Mouse (Mus musculus) embryo, embryonic 11 days (tissue): ENCODE data around the gene Uggt1.

Source experiments
- DNase-seq: peaks from one replicate; pipeline ENCODE4 v3.0.0-alpha.2; 2015

The Uggt1 gene

DNA sequence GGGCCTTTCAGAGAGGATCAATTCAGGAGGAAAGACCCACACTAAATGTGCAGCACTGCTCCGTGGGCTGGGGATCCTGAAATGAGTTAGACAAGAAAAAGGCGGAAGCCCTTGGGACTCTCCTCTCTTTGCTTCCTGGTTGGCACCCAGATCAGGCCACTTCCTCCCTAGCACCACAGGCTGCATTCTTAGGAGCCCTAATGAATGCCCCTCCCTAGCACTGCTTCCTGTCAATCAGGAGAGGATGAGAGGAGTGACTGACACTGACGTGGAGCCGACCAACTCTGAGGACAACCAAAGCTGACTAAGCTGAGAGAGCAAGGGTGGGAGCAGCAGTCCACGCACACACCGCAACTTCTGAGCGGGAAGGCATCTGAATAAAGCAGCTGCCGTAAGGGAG is 81.8 kb downstream of the Uggt1 start:
- no peak for DNase-seq

DNA sequence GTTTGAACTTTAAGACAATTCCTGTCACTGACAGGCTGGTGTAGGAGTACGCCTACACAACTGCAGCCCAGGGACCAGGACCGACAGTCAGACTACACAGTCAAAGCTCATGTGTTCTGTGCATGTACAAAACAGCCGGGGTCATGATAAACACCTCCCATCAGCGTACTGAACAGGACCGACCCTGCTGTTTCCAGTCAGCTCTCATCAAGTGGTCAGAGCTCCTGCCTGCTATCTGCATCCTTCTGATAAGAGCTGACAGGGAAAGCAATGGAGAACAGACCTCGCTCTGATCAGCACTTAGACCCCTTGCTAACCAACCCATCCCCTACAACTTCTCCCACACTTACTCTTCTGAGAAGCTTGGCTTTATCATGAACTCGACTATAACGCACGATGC is 83.3 kb downstream of the Uggt1 start:
- no peak for DNase-seq

DNA sequence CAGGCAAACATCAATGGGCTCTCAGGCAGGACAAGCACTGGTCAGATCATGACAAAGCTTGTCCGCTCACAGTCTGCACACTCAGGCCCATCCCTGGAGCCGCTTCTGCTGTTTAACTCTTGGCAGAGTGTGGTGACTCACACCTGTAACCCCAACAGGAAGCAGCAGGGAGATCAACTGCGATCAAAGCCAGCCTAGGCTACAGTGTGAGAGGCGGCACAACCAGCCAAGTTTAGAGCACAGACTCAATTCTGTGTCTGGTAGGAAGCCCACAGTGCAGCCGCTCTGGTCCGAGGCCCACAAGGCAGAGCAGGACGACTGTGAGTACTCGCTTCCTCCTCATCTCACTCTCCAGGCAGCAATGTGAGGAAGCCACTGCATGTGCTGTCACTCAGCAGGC is 84.3 kb downstream of the Uggt1 start:
- DNase-seq, result no peak

DNA sequence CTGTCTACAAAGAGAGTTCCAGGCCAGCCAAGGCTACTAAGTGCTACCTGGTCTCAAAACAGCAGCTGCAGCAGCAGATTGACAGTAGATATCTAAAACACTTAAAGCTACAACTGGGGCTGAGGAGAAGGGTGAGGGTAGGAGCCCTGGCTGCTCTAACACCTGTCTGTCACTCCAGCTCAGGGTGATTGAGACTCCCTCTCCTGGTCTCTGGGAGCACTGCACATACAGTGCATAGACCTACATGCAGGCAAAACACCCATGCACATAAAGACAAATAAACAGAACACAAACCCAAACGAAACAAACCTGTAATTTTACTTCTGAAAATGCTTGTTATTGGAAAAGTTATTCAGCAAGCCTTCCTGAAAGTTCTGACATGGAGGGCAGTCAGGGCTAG is 95.1 kb downstream of the Uggt1 start:
- DNase-seq, result peak; percentile 33

DNA sequence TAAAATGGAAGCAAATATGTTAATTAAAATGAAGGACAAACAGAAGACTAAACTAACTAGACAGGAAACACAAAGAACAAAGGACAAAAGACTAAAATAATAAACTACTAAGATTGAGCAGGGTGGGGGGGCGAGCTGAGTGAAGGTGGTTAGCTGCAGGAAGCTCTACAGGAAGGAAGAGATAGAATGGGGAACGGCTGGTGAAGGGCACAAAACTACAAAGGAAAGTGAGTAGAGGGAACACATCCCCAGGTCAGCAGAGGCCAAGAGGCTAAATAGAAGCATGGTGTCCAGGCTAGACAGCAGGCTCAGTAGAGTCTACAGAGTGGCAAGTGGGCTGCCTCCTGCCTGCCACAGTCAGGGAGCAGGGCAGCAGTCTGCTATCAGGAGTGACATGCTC is 95.7 kb downstream of the Uggt1 start:
- DNase-seq, result no peak

DNA sequence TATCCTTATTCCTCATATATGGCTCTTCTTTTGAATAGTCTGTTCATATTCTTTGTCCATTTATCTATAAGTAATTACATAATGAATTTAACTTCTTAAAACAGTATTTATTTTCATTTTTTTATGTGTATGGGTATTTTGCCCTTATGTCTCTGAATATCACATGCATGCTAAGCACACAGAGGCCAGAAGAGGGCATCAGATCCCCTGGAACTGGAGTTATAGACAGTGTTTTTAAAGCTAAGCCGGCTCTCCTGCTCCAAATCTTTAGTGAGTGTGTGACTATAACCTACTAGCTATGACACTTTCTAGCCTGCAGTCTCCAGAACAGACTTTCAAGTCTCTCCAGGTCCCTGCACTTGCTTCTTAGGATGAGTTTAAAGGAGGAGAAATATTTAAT is 99.5 kb downstream of the Uggt1 start:
- DNase-seq, result peak; percentile 39

DNA sequence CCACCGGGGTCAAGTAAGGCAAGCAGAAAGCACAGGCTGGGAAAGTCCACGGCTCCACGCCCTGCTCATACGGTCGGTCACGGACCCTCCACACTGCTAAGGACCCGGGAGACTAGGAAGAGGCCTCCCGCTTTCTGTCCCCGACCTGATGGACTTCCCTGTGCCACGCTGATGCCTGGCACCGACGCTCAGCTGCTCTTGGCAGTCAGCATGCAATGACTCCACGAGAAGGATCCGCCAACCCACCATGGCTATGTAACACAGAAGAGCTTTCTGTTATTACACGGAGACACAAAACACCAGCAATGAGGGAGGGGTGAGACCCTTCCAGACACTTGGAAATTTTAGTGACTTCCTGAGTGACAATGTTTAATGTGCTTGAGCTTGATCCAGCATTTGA is 104.2 kb downstream of the Uggt1 start:
- no peak for DNase-seq

DNA sequence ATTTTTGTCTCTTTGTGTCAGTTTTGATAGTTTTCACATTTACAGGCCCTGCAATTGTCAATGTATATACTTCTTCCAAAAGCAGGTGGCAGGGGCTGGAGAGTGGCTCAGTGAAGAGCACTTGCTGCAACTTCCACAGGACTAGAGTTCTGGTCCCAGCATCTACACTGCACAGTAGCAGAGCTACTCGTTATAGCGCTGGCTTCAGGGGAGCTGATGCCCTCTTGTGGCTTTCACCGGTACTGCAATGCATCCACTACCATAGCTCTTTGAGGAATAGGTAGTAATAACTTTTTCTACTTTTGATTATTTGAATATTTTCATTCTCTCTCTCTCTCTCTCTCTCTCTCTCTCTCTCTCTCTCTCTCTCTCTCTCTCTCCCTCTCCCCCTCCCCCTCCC is 109.9 kb downstream of the Uggt1 start:
- DNase-seq, result peak; percentile 77

DNA sequence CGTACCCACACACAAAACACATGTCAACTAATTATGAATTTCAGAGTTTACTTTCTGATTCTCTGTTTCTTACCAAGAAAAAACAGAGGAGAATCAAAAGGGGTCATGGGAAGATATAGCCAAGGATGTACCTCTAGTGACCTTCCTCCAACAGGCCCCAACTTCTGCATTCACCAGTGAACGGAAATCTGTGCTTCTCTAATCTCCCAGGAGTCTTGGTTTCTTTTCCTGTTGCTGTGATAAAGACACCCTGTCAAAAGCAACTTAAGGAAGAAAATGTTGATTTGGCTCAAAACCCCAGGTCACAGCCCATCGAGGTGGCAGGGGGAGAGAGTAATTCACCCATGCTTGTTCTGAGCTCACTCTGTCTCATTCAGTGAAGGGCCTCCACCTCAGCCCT is 110.9 kb downstream of the Uggt1 start:
- no peak for DNase-seq

DNA sequence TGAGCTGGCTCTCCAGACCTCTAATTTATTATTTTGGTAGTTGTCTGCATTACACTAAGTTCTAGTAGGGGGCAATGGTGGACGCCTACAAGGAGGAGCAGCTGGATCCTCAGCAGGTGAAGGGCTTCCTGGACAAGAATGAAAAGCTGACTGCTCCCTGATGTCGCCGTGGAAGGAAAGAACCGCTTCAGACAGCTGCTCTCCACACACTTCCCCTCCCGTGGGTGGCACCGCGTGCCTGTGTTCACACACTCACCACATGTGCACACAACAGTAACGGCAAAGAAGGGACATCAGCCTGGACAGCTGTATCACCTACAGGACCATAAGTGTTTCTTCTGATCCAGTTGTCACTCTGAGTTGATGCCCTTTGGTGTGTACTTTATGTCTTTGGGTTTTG is 111.5 kb downstream of the Uggt1 start:
- no peak for DNase-seq

DNA sequence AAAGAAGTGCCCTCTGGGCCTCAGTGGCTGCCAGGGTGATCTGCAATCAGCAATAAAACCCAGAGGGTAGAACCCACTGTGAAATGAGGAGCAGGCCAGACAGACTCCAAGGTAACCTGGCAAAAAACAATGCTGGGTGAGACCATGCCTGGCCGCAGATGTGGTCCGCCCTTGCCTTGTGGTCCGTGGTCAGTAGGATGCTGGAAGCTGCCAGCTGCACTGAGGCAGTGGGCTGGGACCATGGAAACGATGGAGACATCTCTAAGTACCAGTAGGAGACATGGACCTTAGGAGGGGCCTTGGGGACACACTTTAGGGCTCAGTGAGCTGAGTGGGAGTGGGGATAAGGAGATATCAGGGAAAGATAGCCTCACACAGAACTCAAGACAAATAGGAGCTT is 112.3 kb downstream of the Uggt1 start:
- DNase-seq, result no peak

DNA sequence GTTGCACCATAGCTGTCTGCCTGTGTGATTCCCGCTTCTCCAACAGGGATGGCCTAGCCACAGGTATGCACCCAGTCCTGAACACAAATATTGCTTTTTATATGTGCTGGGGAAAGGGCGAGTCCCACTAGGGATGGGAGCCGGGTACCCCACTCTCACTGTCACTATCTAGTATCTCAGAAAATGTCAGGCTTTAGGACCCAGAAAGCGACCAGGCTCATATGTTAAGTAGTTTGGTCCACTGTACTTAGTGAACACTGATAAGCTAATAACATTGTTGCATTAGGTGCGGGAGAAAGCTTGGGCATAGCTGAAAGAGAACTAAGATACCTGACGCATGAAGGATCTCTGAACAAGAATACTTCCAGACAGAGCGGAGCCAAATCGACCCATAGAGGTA is 112.8 kb downstream of the Uggt1 start:
- no peak for DNase-seq

DNA sequence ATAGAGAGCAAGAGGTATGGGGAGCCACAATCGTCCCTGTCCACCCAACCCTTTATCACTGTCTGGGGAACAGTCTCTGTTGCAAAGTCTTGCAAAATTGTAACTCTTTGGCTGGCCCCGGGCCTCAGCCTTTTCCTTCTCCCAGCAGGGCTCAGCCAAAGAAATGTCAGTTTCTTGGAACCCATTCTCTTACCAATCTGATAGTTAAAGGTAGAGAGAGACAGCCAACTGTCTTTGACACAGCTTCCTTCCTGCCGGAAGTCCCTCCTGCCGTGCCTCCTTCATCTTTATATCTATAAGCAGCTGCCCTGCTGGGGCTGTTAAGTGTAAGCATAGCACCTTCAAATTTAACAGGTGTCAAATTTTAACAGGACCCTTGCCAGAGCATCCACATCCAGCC is 113.4 kb downstream of the Uggt1 start:
- DNase-seq, result no peak

DNA sequence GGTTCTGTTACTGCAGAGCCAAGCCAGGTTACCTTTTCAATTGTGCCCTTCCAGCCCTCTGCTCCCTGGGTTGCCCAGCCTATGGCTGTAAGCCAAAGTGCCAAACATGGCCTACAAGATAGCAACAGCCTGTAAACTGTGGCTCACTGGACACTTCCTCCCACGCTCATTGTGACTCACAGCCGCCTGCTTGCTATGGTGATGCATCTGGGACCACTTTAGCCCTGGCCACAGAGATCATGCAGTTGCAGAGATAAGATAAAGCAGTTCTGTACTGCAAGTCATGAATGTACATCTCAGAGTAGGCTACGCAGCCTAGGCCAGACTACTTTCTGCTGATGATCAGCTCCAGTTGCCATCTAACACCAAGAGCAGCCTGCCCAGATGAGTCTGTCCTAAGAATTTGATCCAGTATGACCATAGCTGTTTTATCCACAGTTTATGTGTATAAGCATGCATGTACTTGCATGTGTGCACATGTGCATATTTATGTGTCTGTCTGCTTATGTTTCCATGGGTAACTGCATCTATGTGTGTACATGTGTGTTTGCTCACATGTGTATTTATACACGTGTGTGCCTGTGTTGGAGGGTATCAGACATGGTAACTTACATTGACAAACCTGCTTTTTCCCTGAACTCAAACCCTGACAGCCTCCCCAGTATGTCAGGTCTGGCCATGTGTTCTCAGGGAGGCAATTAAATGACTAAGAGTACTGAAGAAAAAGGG is 114.0 kb downstream of the Uggt1 start:
- no peak for DNase-seq

DNA sequence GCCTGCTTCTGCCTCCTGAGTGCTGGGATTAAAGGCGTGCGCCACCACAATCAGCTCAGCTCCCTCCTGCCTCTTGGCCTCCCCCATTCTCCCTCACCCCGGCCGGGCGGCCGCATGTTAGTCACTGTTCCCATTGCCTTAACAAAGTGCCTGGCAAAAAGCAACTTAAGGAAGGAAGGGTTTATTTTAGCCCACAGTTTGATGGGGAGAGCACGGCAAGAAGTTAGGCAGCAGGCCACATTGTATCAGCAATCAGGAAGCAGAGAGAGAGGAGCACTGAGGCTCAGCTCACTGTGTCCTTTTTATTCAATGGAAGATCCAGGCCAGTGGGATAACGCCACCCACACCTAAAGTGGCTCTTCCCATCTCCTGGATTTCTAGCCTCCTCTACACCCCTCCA is 114.6 kb downstream of the Uggt1 start:
- DNase-seq, result no peak

DNA sequence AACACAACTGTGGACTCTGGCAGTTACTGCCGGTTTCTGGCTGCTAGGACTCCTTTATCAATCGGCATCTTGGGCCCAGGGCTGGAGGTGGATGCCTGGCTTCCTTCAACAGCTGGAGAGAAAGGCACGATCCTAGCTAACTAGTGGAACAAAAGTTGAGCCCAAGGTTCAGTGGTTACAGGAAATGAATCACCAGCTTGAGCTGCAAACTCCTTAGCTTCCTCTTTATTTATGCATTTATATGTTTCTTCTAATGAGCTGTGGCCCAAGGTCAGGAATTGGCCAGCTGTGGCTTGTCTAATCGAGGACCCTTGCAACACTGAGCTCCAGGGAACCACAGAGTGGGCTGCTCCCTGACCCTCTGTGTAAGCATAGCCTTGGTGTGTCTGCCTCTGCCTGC is 115.4 kb downstream of the Uggt1 start:
- DNase-seq, result no peak

DNA sequence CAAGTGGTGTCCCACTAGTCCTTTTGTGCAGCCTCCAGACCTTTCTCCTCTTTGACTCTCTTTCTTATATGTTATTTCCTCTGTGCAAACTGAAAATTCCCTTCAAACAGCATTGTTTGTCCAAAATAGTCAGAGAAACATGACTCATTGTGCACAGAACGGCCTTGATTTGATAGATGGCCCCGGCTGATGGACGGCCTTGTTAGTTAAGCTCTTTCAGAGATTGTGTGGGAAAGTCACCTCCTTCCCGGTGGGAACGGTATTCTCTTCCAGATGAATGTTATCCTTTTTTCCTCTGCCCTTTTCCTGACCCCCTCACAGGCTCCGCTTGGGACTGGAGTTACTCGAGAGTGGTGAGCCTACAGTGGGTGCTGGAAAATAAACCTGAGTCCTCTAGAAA is 119.4 kb downstream of the Uggt1 start:
- no peak for DNase-seq

DNA sequence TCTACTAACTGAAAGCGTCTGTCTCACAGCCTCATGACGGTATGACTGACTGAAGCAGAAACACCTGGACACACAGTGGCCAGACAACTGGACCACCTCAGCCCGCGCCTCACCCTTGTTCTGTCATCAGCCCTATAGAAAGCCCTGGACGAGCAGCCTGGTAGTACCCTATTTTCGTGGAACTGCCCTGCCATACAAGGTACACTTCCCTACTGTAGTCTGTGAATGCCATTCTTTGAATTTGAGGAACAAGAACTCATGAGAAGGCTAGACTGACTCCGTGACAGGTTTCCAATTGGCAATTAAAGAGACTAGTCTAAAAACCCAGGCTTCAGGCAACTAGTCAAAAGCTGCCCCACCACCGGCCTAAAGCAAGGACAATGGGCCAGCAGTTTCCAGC is 123.3 kb downstream of the Uggt1 start:
- no peak for DNase-seq

DNA sequence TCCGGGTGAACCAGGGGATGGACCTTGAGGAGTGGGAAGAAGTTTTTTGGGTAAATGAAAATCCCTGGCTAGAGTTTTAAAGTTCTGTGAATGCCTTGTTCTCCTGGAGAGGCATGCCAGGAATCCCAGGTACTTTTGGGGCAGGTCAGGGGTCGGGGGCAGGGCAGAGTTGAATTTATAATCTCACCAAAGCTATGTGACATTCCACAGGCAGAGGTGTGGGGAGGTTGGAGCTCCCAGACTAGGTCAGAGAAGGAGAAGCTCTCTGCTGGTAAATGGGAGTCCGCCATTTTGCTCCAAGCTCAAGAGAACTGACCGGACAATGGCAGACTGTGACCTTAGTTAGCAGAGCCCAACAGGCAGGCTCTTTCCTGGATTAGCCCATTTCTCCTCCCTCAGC is 125.1 kb downstream of the Uggt1 start:
- no peak for DNase-seq

DNA sequence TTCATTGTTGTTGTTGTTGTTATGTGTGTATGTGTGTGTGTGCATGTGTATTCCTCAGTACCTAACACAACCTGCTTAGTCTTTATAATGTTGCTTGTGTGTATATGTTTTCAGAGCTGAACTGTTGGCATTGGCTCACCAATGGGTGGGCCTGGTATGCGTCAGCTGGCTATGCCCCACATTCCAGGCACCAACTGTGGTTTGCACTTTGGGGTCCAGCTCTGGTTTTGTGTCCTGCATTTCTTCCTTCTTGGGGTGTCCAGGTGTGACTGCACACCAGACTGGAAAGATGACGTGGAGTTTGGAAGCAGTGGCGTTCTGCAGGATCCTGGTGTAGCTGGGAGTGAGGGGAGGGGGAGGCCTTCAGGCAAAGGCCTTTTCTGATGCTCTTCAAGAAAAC is 125.6 kb downstream of the Uggt1 start:
- no peak for DNase-seq

DNA sequence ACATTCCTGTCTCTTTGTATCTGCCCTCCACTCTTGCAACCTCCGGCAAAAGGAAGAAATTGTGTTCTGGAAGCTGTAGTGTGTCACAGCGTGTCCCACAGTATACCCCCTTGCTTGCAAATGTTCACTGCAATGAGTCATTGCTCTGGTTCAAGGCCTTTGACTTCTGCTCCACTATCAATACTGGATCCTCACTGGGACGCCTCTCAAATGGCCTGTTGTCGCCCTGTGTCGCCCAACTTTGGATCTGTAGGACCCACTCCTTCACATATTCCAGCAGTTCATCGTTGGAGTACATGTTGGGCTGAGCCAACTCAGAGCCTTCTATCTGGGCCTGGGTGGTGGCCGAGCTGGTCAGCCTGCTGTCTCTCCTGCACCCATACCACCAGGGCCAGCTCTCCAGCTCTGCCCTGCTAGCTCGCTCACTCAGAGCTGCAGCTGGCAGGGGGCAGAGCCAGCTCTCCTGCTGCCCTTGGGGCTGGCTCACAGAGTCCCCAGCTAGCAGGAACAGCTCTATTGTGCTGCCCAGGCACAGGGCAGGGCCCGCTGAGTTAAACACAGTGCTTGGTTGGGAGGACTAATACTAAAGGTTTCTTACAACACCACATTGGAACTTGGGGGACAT is 126.3 kb downstream of the Uggt1 start:
- DNase-seq, result no peak

DNA sequence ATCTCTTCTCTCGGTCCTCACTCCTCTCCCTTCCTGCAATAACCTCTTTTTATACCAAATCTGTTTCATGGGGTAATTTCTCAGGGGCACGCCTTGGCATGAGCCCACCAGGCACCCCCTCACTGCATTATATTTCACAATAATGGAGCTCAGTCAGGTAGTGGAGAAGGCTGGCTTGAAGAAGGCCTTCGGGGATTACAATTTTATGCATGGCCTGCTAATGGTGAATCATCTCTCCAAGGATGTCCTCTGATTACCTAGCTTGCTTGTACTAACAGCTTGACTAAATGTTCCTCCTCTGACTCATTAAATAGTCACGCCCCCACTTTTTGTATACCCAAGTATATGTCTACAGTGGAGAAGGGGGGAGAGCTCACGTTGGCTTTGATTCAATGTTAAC is 128.0 kb downstream of the Uggt1 start:
- no peak for DNase-seq

DNA sequence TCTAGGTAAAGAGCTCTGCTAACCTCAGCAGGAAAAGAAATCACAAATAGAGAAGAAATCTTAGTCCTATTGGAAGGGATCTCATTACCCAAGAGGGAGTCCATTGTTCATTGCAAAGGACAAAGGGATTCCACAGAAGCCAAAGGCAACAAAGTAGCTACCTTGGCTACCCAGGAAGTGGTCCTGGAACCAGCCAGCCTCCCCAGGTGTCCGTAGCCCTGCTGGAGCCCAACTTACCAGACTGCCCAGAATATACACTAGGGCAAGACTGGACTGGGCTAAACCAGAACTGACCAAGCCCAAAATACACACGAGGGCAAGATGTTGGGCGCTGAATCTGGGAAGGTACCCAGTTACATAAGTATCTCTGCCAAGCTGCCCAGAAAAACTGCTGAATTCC is 129.7 kb downstream of the Uggt1 start:
- no peak for DNase-seq

DNA sequence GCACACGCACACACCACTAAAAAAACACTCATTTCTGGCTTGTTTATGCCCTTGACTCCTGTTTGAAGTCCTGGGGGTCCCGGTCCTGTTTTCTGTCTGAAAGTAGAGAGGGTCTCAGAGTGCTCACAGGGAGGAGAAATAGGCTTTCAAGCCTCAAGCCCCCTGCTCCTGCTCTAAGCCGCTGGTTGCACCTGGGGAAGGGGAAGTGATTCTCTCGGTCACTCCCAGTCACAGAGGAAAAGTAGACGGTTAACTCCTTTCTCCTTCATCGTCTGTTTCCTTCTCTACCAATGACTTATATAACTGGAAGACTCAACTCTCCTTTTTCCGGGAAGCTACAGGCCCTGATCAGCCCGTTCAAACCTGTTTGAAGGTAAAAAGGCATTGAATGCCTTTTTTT is 130.8 kb downstream of the Uggt1 start:
- DNase-seq, result no peak

DNA sequence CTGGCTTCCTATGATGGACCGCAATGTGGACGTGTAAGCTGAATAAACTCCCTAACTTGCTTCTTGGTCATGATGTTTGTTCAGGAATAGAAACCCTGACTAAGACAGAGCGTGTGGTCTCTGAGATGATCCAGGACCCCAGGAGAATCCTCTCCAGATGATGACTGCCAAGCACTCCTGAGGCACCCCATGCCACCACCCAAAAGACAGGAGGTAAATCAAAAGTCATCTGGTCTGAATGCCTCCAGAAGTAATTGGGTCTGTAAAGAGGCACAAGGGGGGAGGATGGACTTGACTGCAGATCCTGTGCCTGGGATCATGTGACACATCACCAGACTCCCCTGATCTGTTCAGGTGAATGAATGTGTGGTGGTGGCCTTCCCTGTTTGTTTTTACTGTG is 131.9 kb downstream of the Uggt1 start:
- no peak for DNase-seq
